Mouse (Mus musculus): ENCODE measurements around the gene Rad50. TPM values are rescaled to one million over a fixed set of nuclear protein-coding genes. Genes with fewer than 3 reads are reported as not detected.

The Rad50 gene
- 9.1 and 11.2 TPM in 2 replicates for polyA plus RNA-seq (2014; fragmentation: Nextera tagmentation; extraction: Ambion mirVana)

DNA sequence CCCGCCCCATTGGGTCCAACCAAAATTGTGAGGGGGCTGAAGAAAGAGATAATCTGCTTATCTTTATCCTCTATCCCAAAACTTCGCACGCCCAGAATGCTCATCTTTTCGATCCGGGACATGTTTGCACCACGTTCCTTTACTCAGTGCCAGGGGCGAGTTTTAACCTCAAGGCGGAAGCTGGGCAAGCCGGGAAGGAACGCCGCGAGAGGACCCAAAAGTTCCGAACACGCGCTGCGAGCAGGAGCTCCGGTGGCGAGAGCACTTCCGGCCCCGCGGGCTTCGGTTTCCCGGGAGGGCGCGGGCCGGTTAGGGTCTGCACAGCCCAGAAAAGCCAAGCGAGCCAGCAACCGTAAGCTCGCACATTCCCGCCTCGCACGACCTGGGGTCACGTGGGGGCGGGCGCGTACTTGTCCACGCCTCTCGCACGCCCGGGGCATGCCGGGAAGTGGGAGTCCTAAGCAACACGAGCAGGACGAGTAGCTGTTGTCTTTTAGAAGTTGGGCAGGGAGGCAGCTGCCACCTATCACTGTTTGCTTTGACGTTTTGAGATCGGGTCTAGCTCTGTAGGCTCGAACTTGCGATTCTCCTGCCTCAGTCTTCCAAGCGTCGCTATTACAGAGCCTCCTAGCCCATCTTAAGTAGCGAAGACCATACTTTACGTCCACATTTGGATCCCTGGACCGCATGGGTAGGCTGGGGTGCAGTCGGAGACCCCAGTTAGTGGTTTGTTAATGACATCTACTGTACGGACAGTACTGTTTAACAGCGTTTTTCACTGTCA lies at the start of gene Rad50:
TSS of gene Rad50 (minus strand) at position 386 of the 784 bp plus-strand sequence.
- H3K27ac ChIP-seq (replicated peaks; ENCODE audit: low read depth, low read length) = peak within 1 kb of the TSS; percentile 10; the same call in 1 of the 2 replicates

GRCm38 (mm10) chr11:53755011-53755595 lies 48.0 kb upstream of the Rad50 start:
- Histone ChIP-seq H3K9ac (replicated peaks; ENCODE audit: low read length) (no peak overlapping the region), H3K27ac (replicated peaks; ENCODE audit: low read depth, low read length) (no peak overlapping the region), H3K27me3 (ENCODE audit: control insufficient read depth, insufficient read depth, low read length) (peaks cover 8% of the 10 kb centered on the region; the same call in 1 of the 2 replicates), H3K4me2 (ENCODE audit: low read length) (no peak overlapping the region), H3K4me1 (ENCODE audit: control insufficient read depth, insufficient read depth, low read length) (peaks cover 10% of the 10 kb centered on the region; the same call in 1 of the 2 replicates), H3K9me3 (ENCODE audit: control insufficient read depth, low read length) (no peaks in the 10 kb centered on the region), H3K4me3 (replicated peaks; ENCODE audit: low read depth, low read length) (no peak overlapping the region), H3K36me3 (ENCODE audit: control insufficient read depth, insufficient read depth, low read length) (no peaks in the 10 kb centered on the region)
- WGBS = 78% methylated on average over 12 of the region's 12 CpGs
- no peak for DNase-seq
- no peak for ATAC-seq (ENCODE audit: low FRiP score, low TSS enrichment)

More for the DNA sequence above, at the start of gene Rad50:
- peak within 1 kb of the TSS; percentile 41; the same call in 1 of the 2 replicates for H3K9ac ChIP-seq (replicated peaks; ENCODE audit: low read length)
- WGBS = 5% methylated on average over 55 of the region's 55 CpGs
- no peaks in the 10 kb centered on the region for H3K27me3 ChIP-seq (ENCODE audit: control insufficient read depth, insufficient read depth, low read length)
- peaks cover 6% of the 10 kb centered on the region; the same call in 1 of the 2 replicates for H3K4me1 ChIP-seq (ENCODE audit: control insufficient read depth, insufficient read depth, low read length)
- peak; percentile 93 for ATAC-seq (ENCODE audit: low FRiP score, low TSS enrichment)
- peak within 1 kb of the TSS; percentile 57 for H3K4me3 ChIP-seq (replicated peaks; ENCODE audit: low read depth, low read length)
- H3K9me3 ChIP-seq (ENCODE audit: control insufficient read depth, low read length) = no peaks in the 10 kb centered on the region
- peak; percentile 93 for DNase-seq
- H3K4me2 ChIP-seq (ENCODE audit: low read length) = peak within 1 kb of the TSS; percentile 92
- no peaks in the 10 kb centered on the region for H3K36me3 ChIP-seq (ENCODE audit: control insufficient read depth, insufficient read depth, low read length)

DNA sequence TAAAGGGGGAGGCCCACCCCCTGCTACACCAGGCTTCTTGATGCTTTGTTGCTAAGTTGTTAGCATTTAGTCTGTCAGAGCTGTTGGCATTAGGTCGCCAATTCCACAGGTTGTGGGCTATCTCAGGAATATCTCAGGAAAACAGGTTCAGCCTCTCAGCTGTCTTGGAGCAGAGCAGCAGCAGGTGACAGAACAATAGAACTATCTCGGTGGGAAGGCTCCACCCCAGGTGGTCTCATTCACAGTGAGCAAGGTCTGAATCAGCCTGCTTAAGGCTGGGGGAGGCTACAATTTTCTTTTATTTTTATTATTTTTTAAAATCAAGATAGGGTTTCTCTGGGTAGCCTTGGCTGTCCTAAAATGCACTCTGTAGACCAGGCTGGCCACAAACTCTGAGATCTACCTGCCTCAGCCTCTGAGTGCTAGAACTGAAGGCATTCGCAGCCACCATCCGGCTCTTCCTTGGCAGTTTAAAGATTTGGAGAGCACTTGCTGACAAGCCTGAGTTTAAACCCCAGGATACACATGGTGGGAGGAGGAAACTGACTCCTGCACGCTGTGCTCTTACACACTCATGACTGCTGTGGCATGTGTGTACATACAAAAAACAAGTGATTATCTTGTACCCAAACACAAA lies 42.7 kb upstream of the Rad50 start:
- DNase-seq (no peak), ATAC-seq (ENCODE audit: low FRiP score, low TSS enrichment) (no peak)
- Histone ChIP-seq H3K4me1 (ENCODE audit: control insufficient read depth, insufficient read depth, low read length) (no peaks in the 10 kb centered on the region), H3K4me3 (replicated peaks; ENCODE audit: low read depth, low read length) (no peak overlapping the region), H3K9ac (replicated peaks; ENCODE audit: low read length) (no peak overlapping the region), H3K9me3 (ENCODE audit: control insufficient read depth, low read length) (no peaks in the 10 kb centered on the region), H3K4me2 (ENCODE audit: low read length) (no peak overlapping the region), H3K27me3 (ENCODE audit: control insufficient read depth, insufficient read depth, low read length) (no peaks in the 10 kb centered on the region), H3K36me3 (ENCODE audit: control insufficient read depth, insufficient read depth, low read length) (no peaks in the 10 kb centered on the region), H3K27ac (replicated peaks; ENCODE audit: low read depth, low read length) (no peak overlapping the region)
- 41% methylated on average over 5 of the region's 5 CpGs for WGBS

- Histone ChIP-seq H3K4me2 (ENCODE audit: low read length) (no peak overlapping the region), H3K36me3 (ENCODE audit: control insufficient read depth, insufficient read depth, low read length) (no peaks in the 10 kb centered on the region), H3K27ac (replicated peaks; ENCODE audit: low read depth, low read length) (no peak overlapping the region), H3K4me3 (replicated peaks; ENCODE audit: low read depth, low read length) (no peak overlapping the region), H3K9ac (replicated peaks; ENCODE audit: low read length) (no peak overlapping the region), H3K4me1 (ENCODE audit: control insufficient read depth, insufficient read depth, low read length) (no peaks in the 10 kb centered on the region), H3K9me3 (ENCODE audit: control insufficient read depth, low read length) (no peaks in the 10 kb centered on the region), H3K27me3 (ENCODE audit: control insufficient read depth, insufficient read depth, low read length) (no peaks in the 10 kb centered on the region)
- DNase-seq (no peak), ATAC-seq (ENCODE audit: low FRiP score, low TSS enrichment) (no peak)
- WGBS = 69% methylated on average over 4 of the region's 4 CpGs
Measured at GRCm38 (mm10) chr11:53749306-53749705, 42.2 kb upstream of the Rad50 start.

- Histone ChIP-seq H3K4me1 (ENCODE audit: control insufficient read depth, insufficient read depth, low read length) (no peaks in the 10 kb centered on the region), H3K27me3 (ENCODE audit: control insufficient read depth, insufficient read depth, low read length) (no peaks in the 10 kb centered on the region), H3K4me2 (ENCODE audit: low read length) (no peak overlapping the region), H3K9me3 (ENCODE audit: control insufficient read depth, low read length) (no peaks in the 10 kb centered on the region), H3K27ac (replicated peaks; ENCODE audit: low read depth, low read length) (no peak overlapping the region), H3K9ac (replicated peaks; ENCODE audit: low read length) (no peak overlapping the region), H3K4me3 (replicated peaks; ENCODE audit: low read depth, low read length) (no peak overlapping the region), H3K36me3 (ENCODE audit: control insufficient read depth, insufficient read depth, low read length) (no peaks in the 10 kb centered on the region)
- ATAC-seq (ENCODE audit: low FRiP score, low TSS enrichment) (no peak), DNase-seq (no peak)
- 96% methylated on average over 6 of the region's 6 CpGs for WGBS
Measured at GRCm38 (mm10) chr11:53748614-53749013, 41.5 kb upstream of the Rad50 start.

GRCm38 (mm10) chr11:53747985-53748384 lies 40.9 kb upstream of the Rad50 start:
- no peak overlapping the region for H3K9ac ChIP-seq (replicated peaks; ENCODE audit: low read length)
- no peak overlapping the region for H3K4me2 ChIP-seq (ENCODE audit: low read length)
- no peak overlapping the region for H3K4me3 ChIP-seq (replicated peaks; ENCODE audit: low read depth, low read length)
- no peaks in the 10 kb centered on the region for H3K9me3 ChIP-seq (ENCODE audit: control insufficient read depth, low read length)
- H3K27me3 ChIP-seq (ENCODE audit: control insufficient read depth, insufficient read depth, low read length) = no peaks in the 10 kb centered on the region
- H3K27ac ChIP-seq (replicated peaks; ENCODE audit: low read depth, low read length) = no peak overlapping the region
- H3K36me3 ChIP-seq (ENCODE audit: control insufficient read depth, insufficient read depth, low read length) = no peaks in the 10 kb centered on the region
- DNase-seq (no peak), ATAC-seq (ENCODE audit: low FRiP score, low TSS enrichment) (no peak)
- no peaks in the 10 kb centered on the region for H3K4me1 ChIP-seq (ENCODE audit: control insufficient read depth, insufficient read depth, low read length)
- 95% methylated on average over 9 of the region's 9 CpGs for WGBS

DNA sequence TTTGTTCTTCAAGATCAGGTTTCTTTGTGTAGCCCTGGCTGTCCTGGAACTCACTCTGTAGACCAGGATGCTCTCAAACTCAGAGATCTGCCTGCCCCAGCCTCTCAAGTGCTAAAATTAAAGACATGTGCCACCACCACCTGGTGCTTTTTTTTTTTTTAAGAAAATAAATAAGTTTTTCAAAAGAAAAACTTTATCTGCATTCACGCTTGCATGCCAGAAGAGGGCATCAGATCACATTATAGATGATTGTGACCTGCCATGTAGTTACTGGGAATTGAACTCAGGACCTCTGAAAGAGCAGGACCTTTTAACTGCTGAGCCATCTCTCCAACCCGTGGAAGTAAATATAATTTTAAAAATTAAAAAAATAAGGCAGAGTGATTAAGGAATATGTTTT lies 38.1 kb upstream of the Rad50 start:
- H3K36me3 ChIP-seq (ENCODE audit: control insufficient read depth, insufficient read depth, low read length) = no peaks in the 10 kb centered on the region

GRCm38 (mm10) chr11:53742353-53742752 lies 35.2 kb upstream of the Rad50 start:
- H3K27ac ChIP-seq (replicated peaks; ENCODE audit: low read depth, low read length) = no peak overlapping the region
- H3K27me3 ChIP-seq (ENCODE audit: control insufficient read depth, insufficient read depth, low read length) = no peaks in the 10 kb centered on the region
- DNase-seq = peak; percentile 45
- WGBS = 8% methylated on average over 5 of the region's 5 CpGs
- ATAC-seq (ENCODE audit: low FRiP score, low TSS enrichment) = no peak
- H3K9ac ChIP-seq (replicated peaks; ENCODE audit: low read length) = no peak overlapping the region
- no peaks in the 10 kb centered on the region for H3K36me3 ChIP-seq (ENCODE audit: control insufficient read depth, insufficient read depth, low read length)
- H3K9me3 ChIP-seq (ENCODE audit: control insufficient read depth, low read length) = no peaks in the 10 kb centered on the region
- no peak overlapping the region for H3K4me2 ChIP-seq (ENCODE audit: low read length)
- no peak overlapping the region for H3K4me3 ChIP-seq (replicated peaks; ENCODE audit: low read depth, low read length)
- no peaks in the 10 kb centered on the region for H3K4me1 ChIP-seq (ENCODE audit: control insufficient read depth, insufficient read depth, low read length)

More for the DNA sequence above, 38.1 kb upstream of the Rad50 start:
- DNase-seq (no peak), ATAC-seq (ENCODE audit: low FRiP score, low TSS enrichment) (no peak)
- H3K4me2 ChIP-seq (ENCODE audit: low read length) = no peak overlapping the region
- no peaks in the 10 kb centered on the region for H3K27me3 ChIP-seq (ENCODE audit: control insufficient read depth, insufficient read depth, low read length)
- 91% methylated on average over 2 of the region's 2 CpGs for WGBS
- no peaks in the 10 kb centered on the region for H3K4me1 ChIP-seq (ENCODE audit: control insufficient read depth, insufficient read depth, low read length)
- no peak overlapping the region for H3K9ac ChIP-seq (replicated peaks; ENCODE audit: low read length)
- no peak overlapping the region for H3K27ac ChIP-seq (replicated peaks; ENCODE audit: low read depth, low read length)
- no peaks in the 10 kb centered on the region for H3K9me3 ChIP-seq (ENCODE audit: control insufficient read depth, low read length)
- H3K4me3 ChIP-seq (replicated peaks; ENCODE audit: low read depth, low read length) = no peak overlapping the region
